ENCODE assay signal across 8 mouse cellular contexts in genomic region chr4:141309773-141310145, GRCm38 (mm10). TPM values are rescaled to one million over a fixed set of nuclear protein-coding genes. Genes with fewer than 3 reads are reported as not detected.
DNase-seq lines count a peak whose midpoint lies in the region; ATAC-seq and TF ChIP-seq lines count a peak whose summit lies in the region.

No protein-coding gene starts in this region.

- peak overlapping the region; percentile 54 for H3K4me2 ChIP-seq in heart, embryonic 13.5 days
- H3K4me2 ChIP-seq in liver, embryonic 12.5 days: no peak overlapping the region

- no peaks in the 10 kb centered on the region for H3K9me3 ChIP-seq in heart, embryonic 13.5 days
- no peaks in the 10 kb centered on the region for H3K9me3 ChIP-seq in liver, embryonic 12.5 days (replicated peaks)

- peaks cover 89% of the 10 kb centered on the region for H3K4me1 ChIP-seq in heart, embryonic 13.5 days
- H3K4me1 ChIP-seq in liver, embryonic 12.5 days: peaks cover 76% of the 10 kb centered on the region

- intact Hi-C loops in left cerebral cortex, postnatal 14 days (cut with DNase I): no loop called here

- 11% methylated on average over 10 of the region's 10 CpGs for WGBS in heart, embryonic 13.5 days
- 49% methylated on average over 10 of the region's 10 CpGs for WGBS in liver, embryonic 12.5 days (ENCODE audit: insufficient replicate concordance)

- DNase-seq in heart, adult 18-20 months: peak; percentile 46 to 50
- DNase-seq in heart, adult 11 months: no peak
- DNase-seq in Muller cell, postnatal 12 days (ENCODE audit: inconsistent ontology term): peak; percentile 75
- no peak for DNase-seq in left cerebral cortex, postnatal 14 days (ENCODE audit: low spot score in 2 of 2)
- DNase-seq in urinary bladder, postnatal 14 days (ENCODE audit: low spot score): no peak
- no peak for DNase-seq in layer of hippocampus, adult 2 months (ENCODE audit: low spot score in 2 of 2)

- no peak for TF ChIP-seq CTCF in layer of hippocampus, adult 2 months (conservative IDR thresholded peaks at IDR 0.05)

- H3K36me3 ChIP-seq in heart, embryonic 13.5 days: peaks cover 21% of the 10 kb centered on the region
- H3K36me3 ChIP-seq in liver, embryonic 12.5 days: peaks cover 4% of the 10 kb centered on the region; the same call in 1 of the 2 replicates

- H3K27ac ChIP-seq in heart, embryonic 13.5 days (replicated peaks): peak overlapping the region; percentile 97
- peak overlapping the region; percentile 69 for H3K27ac ChIP-seq in liver, embryonic 12.5 days
- H3K27ac ChIP-seq in layer of hippocampus, adult 2 months: no peak overlapping the region

- no peaks in the 10 kb centered on the region for H3K27me3 ChIP-seq in heart, embryonic 13.5 days (replicated peaks)
- H3K27me3 ChIP-seq in liver, embryonic 12.5 days (replicated peaks): peaks cover 26% of the 10 kb centered on the region; the same call in 1 of the 2 replicates

- no peak overlapping the region for H3K4me3 ChIP-seq in heart, embryonic 13.5 days
- no peak overlapping the region for H3K4me3 ChIP-seq in liver, embryonic 12.5 days
- no peak overlapping the region for H3K4me3 ChIP-seq in layer of hippocampus, adult 2 months

- ATAC-seq in heart, embryonic 13.5 days (ENCODE audit: extremely low read depth, insufficient number of reproducible peaks, low FRiP score, low TSS enrichment): no peak
- no peak for ATAC-seq in liver, embryonic 12.5 days

- H3K9ac ChIP-seq in heart, embryonic 13.5 days: peak overlapping the region; percentile 76
- no peak overlapping the region for H3K9ac ChIP-seq in liver, embryonic 12.5 days

RNA-seq across cellular contexts. Expression of gene Epha2, which starts 8.7 kb away (rescaled TPM):
- total RNA-seq in heart, adult 18-20 months (2021): 1 to 10 TPM; 6.2 to 6.6 TPM
- polyA plus RNA-seq in heart, embryonic 13.5 days (2015; fragmentation: Nextera tagmentation; extraction: Ambion mirVana): 4.0 and 4.3 TPM in 2 replicates
- 2.1 TPM in 2 replicates for polyA plus RNA-seq in liver, embryonic 12.5 days (2016; fragmentation: Nextera tagmentation; extraction: Ambion mirVana)
- 1 to 10 TPM; 2.2 to 2.7 TPM for total RNA-seq in left cerebral cortex, postnatal 14 days (2021)
- total RNA-seq in layer of hippocampus, adult 2 months (2021): 1 to 10 TPM in 1 of 2 experiments, under 1 TPM in 1; 0.86 to 1.3 TPM

RNA-seq across cellular contexts. Expression of gene Fam131c, which starts 58.3 kb away (rescaled TPM):
- total RNA-seq in heart, adult 18-20 months (2021): 1 to 10 TPM; 3.1 to 3.7 TPM
- polyA plus RNA-seq in heart, embryonic 13.5 days (2015; fragmentation: Nextera tagmentation; extraction: Ambion mirVana): 1.2 TPM in 2 replicates
- polyA plus RNA-seq in liver, embryonic 12.5 days (2016; fragmentation: Nextera tagmentation; extraction: Ambion mirVana): 0.08 and 0.13 TPM in 2 replicates
- 1 to 10 TPM; 5.4 to 5.5 TPM for total RNA-seq in left cerebral cortex, postnatal 14 days (2021)
- total RNA-seq in layer of hippocampus, adult 2 months (2021): 1 to 10 TPM; 2.5 to 2.6 TPM

Comparison
In these comparisons a context has a peak if more than half of its experiments do, and no peak if none do; other contexts are left out.
1. DNase-seq: peak in heart, adult 18-20 months (2 of 2) and Muller cell, postnatal 12 days (single experiment); none in heart, adult 11 months (single experiment), left cerebral cortex, postnatal 14 days (0 of 2), urinary bladder, postnatal 14 days (single experiment) and layer of hippocampus, adult 2 months (0 of 2).